In genomic region chr10:60268738-60269137, GRCm38 (mm10) we compare ENCODE assay signal across 14 mouse cellular contexts.
"Had no signal": no experiment of that assay in that cellular context is flagged by ENCODE, and none has a peak within 500 bp of the region (broad histone marks: within the 10 kb centered on the region; RNA-seq: fewer than 3 reads in every experiment).

No protein-coding gene starts in this region.

- H3K4me1 ChIP-seq: midbrain, embryonic 12.5 days; neural tube, embryonic 15.5 days had no signal

- H3K4me2 ChIP-seq: intestine, embryonic 15.5 days; kidney, embryonic 15.5 days; limb, embryonic 12.5 days; midbrain, embryonic 12.5 days; neural tube, embryonic 15.5 days had no signal

- H3K27ac ChIP-seq: left cerebral cortex, adult 2 months; limb, embryonic 12.5 days; liver, embryonic 14.5 days; midbrain, embryonic 12.5 days; neural tube, embryonic 15.5 days had no signal

- ATAC-seq: midbrain, embryonic 16.5 days had no signal

- H3K27me3 ChIP-seq: intestine, embryonic 15.5 days; kidney, embryonic 15.5 days; limb, embryonic 12.5 days; midbrain, embryonic 12.5 days; neural tube, embryonic 15.5 days had no signal

- H3K9ac ChIP-seq: intestine, embryonic 15.5 days; kidney, embryonic 15.5 days; limb, embryonic 12.5 days; liver, embryonic 14.5 days; midbrain, embryonic 12.5 days; neural tube, embryonic 15.5 days had no signal

- H3K9me3 ChIP-seq: intestine, embryonic 15.5 days; kidney, embryonic 15.5 days; limb, embryonic 12.5 days; megakaryocyte, embryonic 14.5 days; midbrain, embryonic 12.5 days; neural tube, embryonic 15.5 days had no signal

- H3K4me3 ChIP-seq: intestine, embryonic 15.5 days; kidney, embryonic 15.5 days; left cerebral cortex, adult 2 months; limb, embryonic 12.5 days; midbrain, embryonic 12.5 days; neural tube, embryonic 15.5 days had no signal

- DNase-seq: kidney, adult 2 months; kidney, postnatal 25 days; lung, adult 2 months; lung, postnatal 36 days; thymus, postnatal 4 days had no signal

- H3K36me3 ChIP-seq: intestine, embryonic 15.5 days; kidney, embryonic 15.5 days; limb, embryonic 12.5 days; midbrain, embryonic 12.5 days; neural tube, embryonic 15.5 days had no signal
